Mouse (Mus musculus) erythroblast, embryonic 14.5 days (primary cell): ENCODE data around the gene Sgca.

Source experiments
- GATA1 ChIP-seq: IDR thresholded peaks from 2 replicates; pipeline ENCODE4 v1.6.1; 2012; ENCODE audit warnings: low read length, inconsistent platforms, mixed read lengths
- TAL1 ChIP-seq: IDR thresholded peaks from 3 replicates; pipeline ENCODE4 v1.6.1; 2012; ENCODE audit warnings: low read length, inconsistent platforms, mixed read lengths

DNA sequence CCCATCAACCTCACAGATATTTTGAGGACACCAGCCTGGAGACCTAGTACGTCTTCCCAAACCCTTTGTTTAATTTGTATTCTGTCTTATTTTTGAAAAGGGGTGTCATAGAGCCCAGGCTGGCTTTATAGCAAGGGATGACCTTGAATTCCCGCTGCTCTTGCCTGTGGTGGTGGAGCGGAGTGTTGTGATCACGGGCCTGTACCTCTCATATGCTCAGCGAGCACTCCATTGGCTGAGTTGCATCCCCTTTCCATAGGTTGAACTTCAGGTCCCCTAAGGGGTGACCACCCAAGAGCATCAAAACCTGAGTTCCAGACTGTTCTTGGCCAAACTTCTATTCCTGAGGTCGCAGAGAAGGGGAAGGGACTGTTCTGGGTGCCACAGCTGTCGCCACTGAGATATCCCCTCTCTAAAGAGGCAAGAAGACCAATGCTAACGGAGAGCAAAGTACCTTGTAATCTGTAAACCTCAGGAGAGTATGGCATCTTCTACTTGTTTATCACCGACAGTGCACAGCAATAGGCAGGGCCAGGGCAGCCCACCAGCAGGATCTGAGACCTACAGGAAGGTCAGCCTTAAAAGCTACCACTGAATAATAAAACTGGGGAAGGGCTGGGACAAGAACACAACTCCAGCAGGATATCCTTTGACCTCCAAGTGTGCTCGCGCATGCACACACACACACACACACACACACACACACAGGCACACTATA is 3.5 kb upstream of the Sgca start:
- TF ChIP-seq TAL1 (no peak), GATA1 (no peak)
